Mouse (Mus musculus): ENCODE measurements at regions not wholly inside any gene's neighbourhood (a gene's known extent, or its start where the extent isn't known, plus 50 kb on each side); places are given as distances from the start of the nearest gene placed in this dataset.
"Not testable (repeated sequence)": the region's sequence is repeated elsewhere in the genome, so short reads cannot be mapped to it uniquely, and the experiment has no call there.

DNA sequence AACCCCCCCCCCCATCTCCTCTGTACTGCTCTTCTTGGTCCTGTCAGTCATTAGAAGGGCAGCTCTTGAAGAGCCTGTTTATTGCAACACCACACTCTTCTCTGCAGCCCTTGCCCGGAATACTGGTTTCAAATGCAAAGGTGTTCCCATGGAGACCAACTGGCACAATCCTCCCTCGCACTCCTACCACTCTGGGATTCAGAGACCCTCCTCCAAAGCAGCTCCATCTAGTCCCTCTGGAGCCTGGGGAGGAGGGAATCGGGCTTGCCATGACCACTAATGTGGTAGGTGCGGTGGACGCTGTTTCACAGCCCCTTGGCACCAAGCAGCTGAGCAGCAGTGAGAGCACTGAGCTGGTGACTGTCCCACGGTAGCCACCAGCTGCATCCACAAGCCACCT lies 83.1 kb downstream of the Stk35 start:
- no peak for DNase-seq (ENCODE audit: low spot score)

DNA sequence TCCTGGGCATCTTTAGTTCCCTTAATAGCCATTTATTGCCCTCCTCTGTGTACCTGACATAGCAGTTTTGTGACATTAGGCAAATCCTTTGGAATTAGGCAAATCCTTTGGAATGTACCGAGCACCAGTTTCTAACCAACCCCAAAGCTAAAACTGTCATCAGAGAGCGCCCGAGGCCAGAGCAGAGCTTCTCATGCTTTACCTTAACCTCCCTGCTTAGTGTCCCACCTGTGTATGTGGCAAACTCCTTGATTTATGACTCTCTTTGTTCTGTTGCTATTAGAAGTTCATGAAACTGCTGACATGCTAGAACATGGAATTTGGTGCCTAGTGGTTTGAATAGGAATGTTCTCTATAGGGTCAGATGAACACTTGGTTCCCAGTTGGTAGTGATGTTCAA lies 84.0 kb downstream of the Stk35 start:
- DNase-seq (ENCODE audit: low spot score), result no peak

DNA sequence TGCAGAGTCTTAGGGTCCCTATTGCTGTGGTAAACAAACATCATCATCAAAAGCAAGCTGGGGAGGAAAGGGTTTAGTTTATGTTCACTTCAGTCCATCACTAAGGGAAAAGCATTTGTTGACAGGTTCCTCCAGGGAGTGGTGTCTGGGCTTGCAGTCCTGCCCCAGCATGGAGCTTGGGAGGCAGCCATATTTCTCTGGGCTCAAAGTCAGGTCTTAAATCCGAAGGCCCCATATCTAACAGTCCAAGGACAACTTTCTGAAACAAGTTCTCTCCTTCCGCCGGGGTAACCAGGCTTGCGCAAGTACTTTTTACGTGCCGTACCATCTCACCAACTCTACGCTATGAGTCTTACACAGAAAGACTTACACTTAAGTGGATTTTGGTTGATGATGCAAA lies 85.2 kb downstream of the Stk35 start:
- DNase-seq (ENCODE audit: low spot score), result no peak

DNA sequence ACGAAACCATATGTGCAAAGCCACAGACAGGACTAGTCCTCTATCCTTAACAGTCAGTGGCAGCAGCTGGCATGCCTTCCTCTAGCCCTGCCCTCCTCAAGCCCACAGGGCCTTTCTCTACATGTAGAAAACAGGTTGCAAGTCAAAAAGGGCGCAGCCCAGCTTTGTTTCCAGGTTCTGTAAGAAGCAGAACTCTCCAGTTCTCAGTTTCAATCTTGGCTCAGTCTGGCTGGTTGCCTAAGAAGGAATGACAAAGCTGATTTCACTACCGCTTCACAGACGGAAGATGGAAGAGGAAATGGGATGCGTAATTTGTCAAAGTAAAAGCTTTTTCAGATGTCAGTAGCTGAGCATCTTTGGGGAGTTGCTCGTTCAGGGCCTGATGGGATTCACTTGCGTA lies 92.9 kb downstream of the Stk35 start:
- DNase-seq (ENCODE audit: low spot score), result no peak

DNA sequence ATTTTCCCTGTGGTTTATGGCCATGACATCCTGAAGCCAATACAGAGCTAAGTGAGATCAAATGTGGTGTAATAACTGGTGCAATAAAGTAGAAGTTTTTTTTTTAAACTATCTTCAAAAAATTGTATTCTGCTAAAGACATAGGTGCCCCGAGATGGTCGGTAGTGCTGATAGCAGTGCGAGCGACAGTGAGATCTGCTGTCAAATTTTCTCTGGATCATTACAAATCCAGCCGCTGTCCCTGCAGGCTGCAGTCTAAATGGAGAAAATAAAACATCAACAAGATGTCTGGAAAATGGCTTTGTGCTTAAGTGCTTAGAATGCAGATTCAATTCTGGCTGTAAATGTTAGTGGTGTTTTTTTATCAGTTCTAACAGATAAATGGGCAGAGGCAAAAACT lies 93.5 kb downstream of the Stk35 start:
- no peak for DNase-seq (ENCODE audit: low spot score)

DNA sequence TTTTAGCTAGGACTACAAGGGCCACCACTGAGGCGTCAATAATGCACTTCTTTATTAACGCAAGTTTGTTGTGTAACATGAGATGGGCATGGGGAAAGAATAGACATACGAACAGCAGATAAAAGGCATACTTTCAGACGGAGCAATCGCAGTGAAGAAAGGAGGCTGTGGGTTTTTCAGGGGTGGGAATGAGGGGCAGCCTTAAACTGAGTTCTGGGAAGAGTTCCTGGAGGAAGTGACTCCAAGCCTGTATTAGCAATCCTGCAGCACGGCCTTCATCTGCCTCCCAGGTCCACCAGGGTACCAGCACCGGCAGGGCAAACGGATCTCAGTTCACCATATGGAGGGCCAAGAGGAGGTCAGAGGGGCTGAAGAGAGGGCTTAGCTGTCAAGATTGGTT lies 94.6 kb downstream of the Stk35 start:
- DNase-seq (ENCODE audit: low spot score), result no peak

DNA sequence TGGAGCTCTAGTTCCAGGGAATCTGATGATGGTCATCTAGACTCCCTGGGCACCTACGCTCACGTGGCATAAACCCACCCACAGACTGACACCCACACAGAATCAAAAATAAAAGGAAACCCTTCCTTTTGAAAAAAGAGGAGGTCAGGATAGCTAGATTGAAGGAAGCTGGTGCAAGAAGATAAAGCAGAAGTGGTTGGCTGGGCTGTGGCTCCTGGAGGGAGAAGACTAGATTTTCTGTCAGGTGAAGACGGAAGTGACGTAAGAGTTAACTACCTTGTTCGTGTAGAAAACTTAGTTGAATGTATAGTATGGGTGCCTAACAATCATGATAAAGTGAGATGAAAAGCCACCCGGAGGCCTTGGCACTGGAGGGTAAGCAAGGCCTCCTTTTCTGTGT lies 95.1 kb downstream of the Stk35 start:
- no peak for DNase-seq (ENCODE audit: low spot score)

DNA sequence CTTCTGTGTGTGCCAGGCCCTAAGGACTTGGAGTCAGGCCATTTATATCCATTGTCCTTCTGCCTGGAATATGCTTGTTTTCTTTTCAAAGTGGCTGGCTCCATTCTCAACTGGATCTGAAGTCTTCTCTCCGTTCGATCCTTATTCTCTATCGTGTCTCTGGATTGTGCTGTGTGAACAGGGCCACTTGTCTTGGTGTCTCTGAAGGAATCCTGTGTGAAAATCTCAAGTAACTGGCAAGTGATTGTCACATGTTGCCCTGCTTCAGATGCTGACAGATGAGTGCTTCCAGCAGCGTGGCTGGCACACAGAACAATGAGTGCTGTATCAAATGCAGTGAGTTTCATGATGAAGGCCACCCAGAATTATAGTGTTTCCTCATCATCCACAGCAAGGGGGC lies 96.4 kb downstream of the Stk35 start:
- DNase-seq (ENCODE audit: low spot score), result no peak

DNA sequence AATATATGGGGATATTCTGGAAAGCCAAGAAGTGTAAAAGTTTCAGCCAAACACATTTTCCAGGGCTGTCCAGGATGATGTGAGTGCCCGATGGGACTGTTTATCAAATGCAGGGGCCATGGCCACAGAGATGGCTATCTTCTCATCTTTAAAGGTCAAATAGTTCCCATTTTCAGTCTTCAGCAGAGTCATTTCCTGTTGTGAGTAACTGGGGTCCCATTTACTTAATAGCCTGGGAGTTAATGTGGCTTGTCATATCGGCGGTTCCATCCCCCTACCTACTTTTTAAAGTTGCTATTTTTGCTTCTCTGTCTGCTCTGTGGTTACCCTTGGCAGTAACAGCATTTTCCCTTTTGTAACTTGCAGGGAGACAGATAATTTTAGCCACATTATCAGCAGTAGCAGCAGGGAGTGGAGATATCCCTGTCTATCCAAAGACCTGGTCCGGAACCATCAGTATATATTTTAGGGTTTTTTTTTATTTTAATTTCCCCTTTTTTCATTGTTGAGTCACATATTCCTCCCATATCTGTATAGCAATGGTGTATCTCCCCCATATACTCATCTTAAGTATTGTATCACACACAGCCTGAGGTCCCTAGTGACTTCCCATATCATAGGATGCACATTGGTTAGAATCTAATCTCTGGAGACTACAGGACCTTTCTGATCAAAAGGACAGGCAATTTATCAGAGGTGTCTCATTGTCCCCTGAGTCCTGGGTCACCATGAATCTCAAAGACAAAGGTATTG lies 103.2 kb downstream of the Stk35 start:
- DNase-seq (ENCODE audit: low spot score), result no peak

DNA sequence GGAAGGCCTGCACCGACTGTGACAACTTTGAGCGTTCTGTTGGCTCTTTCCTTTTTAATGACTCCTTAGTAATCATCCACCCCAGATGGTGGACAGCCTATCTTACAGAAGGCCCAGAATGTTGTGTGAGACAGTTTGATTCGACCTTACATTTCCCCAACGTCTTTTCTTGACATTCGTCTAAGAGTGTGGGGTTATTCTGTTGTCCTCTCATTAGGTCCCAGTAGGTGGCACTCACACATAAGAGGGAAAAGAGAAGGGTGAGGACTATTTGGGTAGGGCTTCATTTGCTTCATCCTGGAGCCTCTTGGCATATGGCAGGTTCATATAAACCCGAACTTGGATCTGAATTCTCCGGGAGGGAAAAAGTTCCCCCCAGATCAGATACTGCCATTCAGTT lies 104.4 kb downstream of the Stk35 start:
- peak; percentile 69 for DNase-seq (ENCODE audit: low spot score)

DNA sequence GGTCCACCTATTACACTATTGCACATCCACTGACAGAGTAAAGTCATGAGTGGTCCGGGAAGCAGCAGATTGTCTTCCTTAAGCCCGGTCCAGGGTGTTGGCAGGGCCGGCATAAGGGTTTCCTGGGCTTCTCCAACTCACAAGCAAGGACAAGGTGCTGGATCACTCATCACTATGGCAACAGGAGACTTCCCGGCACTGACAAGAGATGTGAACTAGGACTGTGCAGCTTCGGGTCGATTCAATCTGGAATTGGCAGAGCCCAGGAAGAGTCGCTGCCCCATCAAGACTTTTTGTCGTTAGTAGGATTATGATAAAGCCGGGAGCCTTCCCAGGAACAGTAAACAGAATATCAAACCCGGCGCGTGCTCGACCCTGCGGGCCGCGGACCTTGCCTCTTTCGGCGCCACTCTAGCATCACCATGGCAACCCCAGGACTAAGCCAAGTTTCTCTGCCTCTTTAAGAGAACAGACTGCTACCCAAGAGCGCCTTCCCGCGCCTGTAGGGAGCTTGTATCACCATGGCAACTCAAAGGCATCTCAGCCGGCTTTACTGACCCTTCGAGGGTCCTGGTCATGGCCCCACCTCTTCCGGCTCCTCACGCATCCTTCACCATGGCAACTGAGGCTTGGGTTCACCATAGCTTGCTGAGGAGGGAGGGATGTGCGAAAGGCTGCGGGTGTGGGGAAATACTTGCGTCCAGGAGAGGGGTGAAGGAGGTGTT lies 103.3 kb upstream of the Tgm3 start:
- DNase-seq (ENCODE audit: low spot score), result no peak

DNA sequence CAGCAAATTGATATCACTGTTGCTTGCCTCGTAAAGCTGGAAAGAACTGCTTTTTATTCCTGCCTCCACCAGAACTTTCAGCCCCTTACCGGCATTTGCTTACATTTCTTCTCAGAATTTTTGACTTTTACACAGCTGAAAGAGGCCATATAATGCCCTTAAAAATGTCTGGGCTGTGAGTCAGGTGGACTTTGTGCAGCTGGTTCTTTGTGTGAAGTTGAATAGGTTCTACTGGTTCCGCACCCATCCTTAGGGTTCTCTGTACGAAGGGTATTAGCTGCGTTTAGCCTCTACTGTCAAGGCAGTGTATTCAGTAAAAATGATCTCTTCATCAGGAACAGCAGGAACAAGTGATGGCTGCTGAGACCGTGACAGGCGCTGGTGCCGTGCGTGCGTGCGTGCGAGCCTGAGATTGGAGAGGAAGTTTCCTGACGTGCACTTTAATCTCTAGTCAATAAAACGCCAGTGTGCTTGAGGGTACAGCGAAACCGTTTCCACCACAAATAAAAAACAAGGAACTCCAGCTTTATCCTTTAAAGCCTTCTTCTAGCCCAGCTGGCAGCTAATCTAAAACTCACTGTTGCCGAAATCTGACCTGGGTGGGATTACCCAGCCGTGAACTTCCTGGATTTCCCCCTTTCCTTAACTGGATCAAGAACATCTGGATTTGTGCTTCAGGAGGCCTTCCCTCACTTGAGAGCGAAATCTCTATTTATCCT lies 100.8 kb upstream of the Tgm3 start:
- DNase-seq (ENCODE audit: low spot score), result no peak

DNA sequence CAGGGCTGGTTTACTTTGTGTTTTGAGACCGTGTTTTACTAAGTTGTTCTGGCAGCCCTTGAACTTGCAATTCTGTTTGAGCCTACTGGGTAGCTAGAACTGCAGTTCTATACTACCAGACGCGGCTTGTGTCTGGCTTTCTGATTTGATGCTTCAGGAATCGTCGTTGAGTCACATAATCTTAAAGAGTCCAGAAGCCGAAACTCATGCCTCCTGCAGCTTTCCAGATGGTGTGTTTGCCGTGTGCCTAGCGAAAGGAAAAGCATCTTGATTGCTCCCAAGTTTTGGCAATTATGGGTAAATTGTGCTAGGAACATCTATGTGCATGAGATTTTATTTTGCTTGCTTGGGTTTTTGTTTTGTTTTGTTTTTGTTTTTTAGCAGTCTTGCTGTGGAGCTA lies 99.6 kb upstream of the Tgm3 start:
- DNase-seq (ENCODE audit: low spot score), result no peak

DNA sequence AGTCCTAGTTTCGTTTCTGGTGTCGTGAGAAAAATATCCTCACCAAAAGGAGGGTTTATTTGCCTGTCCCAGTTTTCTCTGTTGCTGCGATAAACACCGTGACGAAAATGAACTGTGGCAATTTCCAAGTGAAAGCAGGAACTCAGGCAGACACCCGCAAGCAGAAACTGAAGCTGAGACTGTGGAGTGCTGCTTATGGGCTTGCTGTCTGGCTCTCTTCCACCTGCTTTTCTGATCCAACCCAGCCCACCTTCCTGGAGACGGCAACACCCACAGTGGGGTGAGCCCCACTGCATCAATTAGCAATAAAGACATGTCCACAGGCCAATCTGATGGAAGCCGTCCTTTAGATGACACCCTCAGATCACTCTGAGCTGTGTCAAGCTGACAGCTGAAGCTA lies 97.9 kb upstream of the Tgm3 start:
- DNase-seq (ENCODE audit: low spot score), result no peak

DNA sequence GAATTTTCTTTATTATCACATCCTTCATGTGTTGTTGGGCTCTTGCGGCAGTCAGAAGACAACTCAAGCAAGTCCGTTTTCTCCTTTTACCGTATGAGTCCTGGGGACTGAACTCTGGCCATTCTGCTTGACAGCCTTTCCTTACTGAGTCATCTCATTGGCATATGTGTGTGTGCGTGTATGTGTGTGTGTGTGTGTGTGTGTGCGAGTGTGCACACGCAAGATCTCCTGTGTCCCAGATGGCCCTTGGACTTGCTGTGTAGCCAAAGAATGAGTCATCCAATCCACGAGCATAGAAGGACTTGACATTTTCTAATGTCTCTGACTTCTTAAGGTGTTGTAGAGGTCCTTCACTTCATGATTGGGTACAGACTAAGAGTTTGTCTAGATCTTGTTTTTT lies 95.7 kb upstream of the Tgm3 start:
- DNase-seq (ENCODE audit: low spot score), result no peak

DNA sequence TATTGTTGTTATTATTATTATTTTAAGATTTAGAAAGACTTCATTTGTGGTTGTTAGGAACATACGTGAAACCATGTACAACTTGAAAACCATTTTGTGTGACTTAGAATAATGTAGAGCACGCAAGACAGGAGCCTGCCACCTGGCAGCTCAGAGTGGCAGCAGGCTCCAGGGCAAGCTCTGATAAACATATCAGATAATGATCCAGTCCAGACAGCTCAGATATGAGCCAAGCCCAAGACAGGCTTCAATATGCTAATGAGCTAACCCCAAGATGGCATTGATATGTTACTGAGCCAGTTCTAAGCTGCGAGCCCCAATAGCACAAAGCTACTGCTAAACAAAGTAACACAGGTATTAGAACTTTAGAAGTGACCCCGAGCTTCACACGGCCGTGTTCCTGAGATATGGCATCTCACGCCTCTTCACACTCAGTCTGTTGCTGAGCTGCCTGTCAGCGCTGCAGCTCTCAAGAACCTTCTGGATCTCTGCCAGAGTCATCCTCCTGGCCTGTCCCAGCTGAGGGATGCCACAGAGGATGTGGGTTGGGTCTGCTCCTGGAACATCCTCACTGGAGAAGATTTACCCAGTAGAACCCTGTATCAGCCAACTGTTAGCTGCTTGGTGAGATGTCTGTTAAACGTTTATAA lies 93.9 kb upstream of the Tgm3 start:
- DNase-seq (ENCODE audit: low spot score), result no peak

DNA sequence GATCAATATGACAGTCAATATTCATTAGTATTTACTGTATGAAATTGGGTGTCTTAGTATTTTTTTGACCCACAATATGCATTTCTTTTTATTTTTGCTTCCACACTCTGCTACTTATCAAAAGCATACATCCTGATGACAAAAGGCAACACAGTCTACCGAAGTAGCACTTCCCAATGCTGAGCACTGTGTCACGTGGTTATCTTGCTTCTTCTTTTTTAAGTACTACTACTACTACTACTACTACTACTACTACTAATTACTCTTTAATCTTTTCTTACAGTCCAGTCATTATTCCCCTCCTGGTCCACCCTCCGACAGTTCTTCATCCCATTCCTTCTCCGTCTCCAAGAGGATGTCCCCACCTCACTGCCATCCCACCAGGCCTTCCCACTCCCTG lies 92.6 kb upstream of the Tgm3 start:
- no peak for DNase-seq (ENCODE audit: low spot score)

DNA sequence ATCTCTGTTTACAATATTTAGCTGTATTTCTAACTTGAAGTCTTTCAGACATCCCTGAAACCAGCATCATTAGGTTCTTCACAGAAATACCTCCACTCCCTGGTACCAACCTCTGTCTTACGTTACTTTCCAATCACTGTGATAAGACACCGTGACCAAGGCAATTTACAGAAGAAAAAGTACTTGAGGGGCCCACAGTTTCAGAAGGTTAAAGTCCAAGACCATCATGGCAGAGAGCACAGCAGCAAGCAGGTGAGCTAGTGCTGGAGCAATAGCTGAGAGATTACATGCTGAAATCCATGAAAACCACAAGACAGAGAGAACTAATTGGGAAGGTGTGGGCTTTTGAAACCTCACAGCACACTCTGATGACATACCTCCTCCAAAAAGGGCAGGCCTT lies 84.9 kb upstream of the Tgm3 start:
- DNase-seq (ENCODE audit: low spot score), result no peak

DNA sequence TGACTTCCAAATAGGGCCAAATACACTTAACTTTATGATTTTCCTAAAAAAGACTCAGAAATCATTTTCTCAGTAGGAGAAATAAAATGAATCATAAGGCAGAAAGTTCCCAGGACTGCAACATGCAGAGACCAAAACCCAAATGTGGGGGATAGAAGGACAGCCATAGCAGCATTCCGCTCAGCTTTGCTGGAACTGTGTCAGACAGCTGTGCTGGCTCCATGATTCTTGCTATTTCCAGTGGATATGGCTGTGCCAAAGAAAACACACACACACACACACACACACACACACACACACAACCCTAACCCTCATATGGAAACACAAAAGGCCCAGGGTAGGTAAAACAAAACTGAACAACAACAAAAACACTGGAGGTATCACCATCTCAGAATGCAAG lies 78.6 kb upstream of the Tgm3 start:
- DNase-seq (ENCODE audit: low spot score), result no peak

DNA sequence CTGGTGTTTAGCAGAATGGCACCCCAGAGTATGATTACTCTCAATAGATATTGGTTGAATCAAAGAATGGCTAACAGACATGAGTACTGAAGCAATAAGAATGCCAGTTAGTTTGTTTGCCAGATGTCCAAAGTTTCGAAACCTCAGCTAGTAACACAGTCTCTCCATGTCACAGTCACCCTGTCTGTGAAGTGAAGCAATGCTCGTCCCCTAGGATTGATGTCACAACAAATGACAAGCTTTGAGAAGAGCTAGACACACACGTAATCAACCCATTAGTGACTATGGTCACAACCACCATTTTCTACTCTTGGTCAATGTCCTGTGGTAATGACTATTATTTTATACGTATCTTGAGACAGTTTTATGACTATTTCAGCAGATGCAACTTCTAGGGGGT lies 69.3 kb upstream of the Tgm3 start:
- no peak for DNase-seq (ENCODE audit: low spot score)

DNA sequence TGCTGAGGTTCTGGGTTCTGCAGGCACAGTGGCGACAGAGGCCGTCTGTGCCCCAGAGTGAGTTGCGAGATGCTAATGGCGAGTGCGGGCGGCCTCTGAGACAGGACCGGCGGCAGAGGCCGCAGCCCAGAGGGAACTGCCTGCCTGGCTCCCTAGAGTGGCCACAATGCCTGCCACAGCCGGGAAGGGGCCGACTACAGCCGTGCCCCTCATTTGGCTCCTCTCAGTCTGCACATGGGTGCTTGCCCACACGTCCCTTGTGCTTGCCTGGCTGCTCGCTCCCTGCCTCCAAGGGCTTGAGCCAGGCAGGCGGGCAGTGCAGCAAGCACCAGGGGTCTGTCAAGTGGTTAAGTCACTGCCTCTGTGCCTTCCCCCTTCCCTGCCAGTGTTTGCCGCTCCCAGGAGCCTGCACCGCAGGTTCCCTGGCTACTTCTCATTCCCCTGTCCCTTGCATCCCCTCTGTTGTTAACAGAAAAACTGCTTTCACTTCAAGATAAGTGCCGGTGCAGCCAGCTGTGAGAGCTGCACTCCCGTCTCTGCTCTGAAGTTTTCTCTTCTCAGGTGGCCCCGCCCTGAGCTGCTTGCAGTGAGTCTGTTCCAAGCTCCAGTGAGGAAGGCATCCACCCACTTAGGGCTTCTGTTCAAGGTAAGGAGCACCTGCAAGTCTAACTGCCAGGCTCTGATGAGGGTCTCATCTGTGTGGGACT lies 64.1 kb upstream of the Tgm3 start:
- DNase-seq (ENCODE audit: low spot score), result no peak

DNA sequence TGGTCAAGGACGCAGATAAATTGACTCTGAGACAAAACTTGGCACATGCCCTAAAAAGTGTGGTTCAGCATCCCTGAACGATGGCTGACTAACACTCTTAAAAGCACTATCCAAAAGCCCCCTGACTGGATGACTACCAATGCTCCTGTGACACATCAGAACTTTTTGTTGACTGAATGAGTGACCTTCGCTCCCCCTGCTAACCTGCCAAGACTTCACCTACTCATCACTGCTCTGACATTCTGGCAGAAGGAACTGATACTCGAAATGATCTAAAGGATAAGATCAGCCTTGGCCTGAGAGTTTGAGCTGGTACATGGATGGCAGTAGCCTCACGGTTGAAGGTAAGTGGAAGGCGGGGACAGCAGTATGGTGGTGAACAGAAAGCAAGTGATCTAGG lies 62.4 kb upstream of the Tgm3 start:
- not testable (repeated sequence) for DNase-seq (ENCODE audit: low spot score)

All from layer of hippocampus, adult 9-10 months (tissue).